Mouse (Mus musculus) liver, embryonic 14.5 days (tissue): ENCODE measurements around the gene Rybp. TPM values are rescaled to one million over a fixed set of nuclear protein-coding genes. Genes with fewer than 3 reads are reported as not detected.

ENCODE experiments used
- ATAC-seq: fragments of 200-750 bp; cut with Nextera tagmentation; 2 replicates; pipeline ENCODE4 v1.8.0; 2017; ENCODE audit warnings: moderate number of reproducible peaks, mild to moderate bottlenecking, moderate library complexity; ENCODE audit not compliant: insufficient read depth
- DNase-seq, 3 experiments: peaks; one replicate each; pipeline ENCODE4 v3.0.0-alpha.2; 2012 to 2013; ENCODE audit warnings: low read depth in 3 of 3, low spot score in 3 of 3
- H3K27ac ChIP-seq: fragments of 300-500 bp; sonication (generic); 2 replicates; pipeline ENCODE4 v1.5.1; 2014; ENCODE audit warnings: moderate library complexity, mild to moderate bottlenecking, control low read depth, inconsistent platforms
- H3K27me3 ChIP-seq: fragments of 300-500 bp; sonication (generic); 2 replicates; pipeline ENCODE4 v1.6.1; 2014; ENCODE audit warnings: mild to moderate bottlenecking, low read length, moderate library complexity; ENCODE audit not compliant: control insufficient read depth, insufficient read depth
- H3K36me3 ChIP-seq: fragments of 300-500 bp; sonication (generic); replicated peaks from 2 replicates; pipeline ENCODE4 v1.6.1; 2014; ENCODE audit warnings: low read depth; ENCODE audit not compliant: control insufficient read depth, insufficient read depth
- H3K4me1 ChIP-seq, 2 experiments: fragments of 200-500 bp in 1 of 2; fragments of 300-500 bp in 1 of 2; sonication (generic) in 1 of 2; replicated peaks; 2 replicates each; pipeline ENCODE4 v1.6.1; 2012 to 2014; ENCODE audit warnings: antibody characterized with exemption in 1 of 2, inconsistent platforms in 1 of 2, low read length in 1 of 2; ENCODE audit not compliant: control insufficient read depth in 2 of 2, insufficient read depth in 2 of 2
- H3K4me2 ChIP-seq: fragments of 300-500 bp; sonication (generic); 2 replicates; pipeline ENCODE4 v1.6.1; 2014; ENCODE audit warnings: low read depth, mild to moderate bottlenecking, control low read depth, moderate library complexity
- H3K4me3 ChIP-seq, 2 experiments: fragments of 200-500 bp in 1 of 2; fragments of 300-500 bp in 1 of 2; sonication (generic) in 1 of 2; 2 replicates each; pipeline ENCODE4 v1.5.1; 2012 to 2014; ENCODE audit warnings: low read depth in 2 of 2, low read length in 2 of 2, mild to moderate bottlenecking in 2 of 2, control low read depth in 1 of 2, inconsistent platforms in 1 of 2, moderate library complexity in 1 of 2; ENCODE audit not compliant: insufficient read depth in 1 of 2
- H3K9ac ChIP-seq: fragments of 300-500 bp; sonication (generic); replicated peaks from 2 replicates; pipeline ENCODE4 v1.6.1; 2014; ENCODE audit warnings: mild to moderate bottlenecking, control low read depth, moderate library complexity
- H3K9me3 ChIP-seq: fragments of 300-500 bp; sonication (generic); 2 replicates; pipeline ENCODE4 v1.6.1; 2016; ENCODE audit warnings: low read length, mixed read lengths; ENCODE audit not compliant: control insufficient read depth
- CTCF ChIP-seq: IDR thresholded peaks from 2 replicates; pipeline ENCODE4 v1.5.1; 2016; ENCODE audit warnings: antibody characterized with exemption, low read depth, control low read depth
- EP300 ChIP-seq: IDR thresholded peaks from 2 replicates; pipeline ENCODE4 v1.6.1; 2016; ENCODE audit warnings: antibody characterized with exemption, low read depth
- WGBS: fragments of 180-500 bp; shearing (Covaris S2); extraction: QIAGEN DNeasy Blood & Tissue Kit; methylation state at CpG from one replicate; pipeline ENCODE4 v1.1.7; 2014; ENCODE audit not compliant: insufficient replicate concordance; 5-methylcytosine and 5-hydroxymethylcytosine counted together
- polyA plus RNA-seq, 2 experiments: library from polyadenylated mRNA; depleted of rRNA in 1 of 2; stranded (reverse) in 1 of 2; unstranded in 1 of 2; fragments of >200 nt; fragmentation: Nextera tagmentation in 1 of 2; extraction: Ambion mirVana in 1 of 2; gene quantifications; 2 replicates each; pipeline versions ENCODE4 v1.2.1 to v1.2.3; 2012 to 2014

The Rybp gene
- polyA plus RNA-seq, 2 experiments, result 3.2 to 10.7 TPM

DNA sequence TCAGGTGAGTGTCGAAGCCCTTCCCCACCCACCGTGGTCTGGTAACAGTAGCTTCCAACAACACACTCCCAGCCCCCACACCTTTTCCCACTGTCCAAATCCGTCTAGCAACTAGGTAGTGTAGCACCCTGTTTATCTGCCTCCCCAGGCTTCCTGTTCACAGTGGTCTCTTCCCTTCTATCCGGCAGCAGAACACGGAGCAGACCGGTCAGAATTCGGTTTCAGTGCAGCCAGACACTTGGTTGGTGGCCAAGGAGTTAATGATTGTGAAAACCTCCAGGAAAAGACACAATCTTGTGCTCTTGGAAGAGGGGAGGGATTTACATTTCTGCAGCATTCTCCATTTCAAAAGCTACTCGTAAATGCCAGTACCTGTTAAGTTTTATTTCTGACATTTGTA lies 44.3 kb upstream of the Rybp start:
- TF ChIP-seq CTCF, result no peak
- no peak for TF ChIP-seq EP300
- Histone ChIP-seq H3K27ac (no peak overlapping the region), H3K4me2 (no peak overlapping the region), H3K4me1 (no peaks in the 10 kb centered on the region; a peak in 1 of 4 replicates), H3K36me3 (no peaks in the 10 kb centered on the region), H3K27me3 (no peaks in the 10 kb centered on the region; the same call in 1 of the 2 replicates), H3K4me3 (no peak overlapping the region), H3K9ac (no peak overlapping the region), H3K9me3 (no peaks in the 10 kb centered on the region)
- ATAC-seq (no peak), DNase-seq (no peak)
- 8% methylated on average over 8 of the region's 8 CpGs for WGBS

- no peak for DNase-seq
- no peak overlapping the region for H3K4me2 ChIP-seq
- ATAC-seq, result no peak
- no peaks in the 10 kb centered on the region; a peak in 1 of 4 replicates for H3K4me1 ChIP-seq
- no peak overlapping the region for H3K9ac ChIP-seq
- H3K9me3 ChIP-seq, result no peaks in the 10 kb centered on the region
- WGBS, result 42% methylated on average over 9 of the region's 9 CpGs
- TF ChIP-seq EP300 (no peak), CTCF (no peak)
- H3K27me3 ChIP-seq, result no peaks in the 10 kb centered on the region
- no peak overlapping the region for H3K4me3 ChIP-seq
- H3K27ac ChIP-seq, result no peak overlapping the region
- no peaks in the 10 kb centered on the region for H3K36me3 ChIP-seq
These were observed 43.8 kb upstream of the Rybp start for GRCm38 (mm10) chr6:100331055-100331454.

DNA sequence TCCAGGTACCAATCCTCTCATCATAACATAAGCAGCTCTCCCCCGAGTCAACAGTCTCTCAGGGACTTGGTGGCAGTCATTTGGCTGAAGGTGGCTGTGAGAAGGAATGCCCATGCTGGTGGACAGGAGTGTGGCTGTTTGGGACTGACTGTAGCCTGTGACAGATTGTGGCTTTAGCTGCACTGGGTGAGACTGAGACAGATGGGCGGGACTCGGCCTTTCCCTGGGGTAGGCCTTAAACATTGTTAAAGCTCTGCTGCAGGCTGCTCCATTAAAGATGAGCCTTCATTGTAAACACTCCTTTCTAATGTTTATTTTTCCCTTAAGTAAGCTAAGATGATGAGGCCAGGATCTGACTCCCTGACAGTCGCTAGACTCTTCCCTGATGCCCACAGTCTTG lies 42.3 kb upstream of the Rybp start:
- H3K9ac ChIP-seq, result no peak overlapping the region
- ATAC-seq (no peak), DNase-seq (no peak)
- no peak overlapping the region for H3K27ac ChIP-seq
- H3K9me3 ChIP-seq, result no peaks in the 10 kb centered on the region
- H3K4me3 ChIP-seq, result no peak overlapping the region
- H3K36me3 ChIP-seq, result no peaks in the 10 kb centered on the region
- no peak for TF ChIP-seq EP300
- TF ChIP-seq CTCF, result no peak
- H3K4me1 ChIP-seq, result no peaks in the 10 kb centered on the region; a peak in 1 of 4 replicates
- no peaks in the 10 kb centered on the region for H3K27me3 ChIP-seq
- 57% methylated on average over 4 of the region's 4 CpGs for WGBS
- H3K4me2 ChIP-seq, result no peak overlapping the region

DNA sequence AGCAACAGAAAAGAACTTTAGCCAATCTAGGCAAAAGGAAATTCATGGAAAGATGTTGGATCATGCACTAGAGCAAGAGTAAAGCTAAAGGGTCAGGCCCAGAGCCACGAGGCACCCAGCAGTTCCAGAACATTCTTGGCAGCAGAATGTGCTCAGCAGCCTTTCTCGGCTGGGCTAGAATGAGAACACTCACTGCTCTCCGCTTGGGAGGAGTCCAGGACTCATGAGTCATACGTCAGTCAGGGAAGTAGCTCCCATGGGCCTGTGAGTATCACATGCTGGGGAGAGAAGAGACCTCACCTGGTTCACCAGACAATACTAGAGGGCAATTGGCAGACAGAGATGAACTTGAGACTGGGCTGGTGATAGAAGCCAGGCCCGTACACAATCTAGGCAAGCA lies 39.8 kb upstream of the Rybp start:
- ATAC-seq (no peak), DNase-seq (no peak)
- TF ChIP-seq EP300 (no peak), CTCF (no peak)
- WGBS, result 50% methylated on average over 5 of the region's 5 CpGs
- Histone ChIP-seq H3K36me3 (no peaks in the 10 kb centered on the region), H3K27ac (no peak overlapping the region), H3K4me1 (no peaks in the 10 kb centered on the region; a peak in 1 of 4 replicates), H3K9ac (no peak overlapping the region), H3K9me3 (no peaks in the 10 kb centered on the region), H3K27me3 (no peaks in the 10 kb centered on the region), H3K4me2 (no peak overlapping the region), H3K4me3 (no peak overlapping the region)

GRCm38 (mm10) chr6:100323756-100324430 lies 36.6 kb upstream of the Rybp start:
- ATAC-seq, result no peak
- H3K9ac ChIP-seq, result no peak overlapping the region
- H3K27me3 ChIP-seq, result no peaks in the 10 kb centered on the region
- H3K27ac ChIP-seq, result no peak overlapping the region
- no peaks in the 10 kb centered on the region for H3K9me3 ChIP-seq
- H3K4me3 ChIP-seq, result no peak overlapping the region
- DNase-seq, result no peak
- H3K4me1 ChIP-seq, result no peaks in the 10 kb centered on the region
- no peak for TF ChIP-seq EP300
- TF ChIP-seq CTCF, result no peak
- WGBS, result 52% methylated on average over 10 of the region's 10 CpGs
- no peaks in the 10 kb centered on the region for H3K36me3 ChIP-seq
- no peak overlapping the region for H3K4me2 ChIP-seq
